Mouse (Mus musculus) myocyte (in vitro differentiated cells): ENCODE measurements around the gene Abhd13. TPM values are rescaled to one million over a fixed set of nuclear protein-coding genes. Genes with fewer than 3 reads are reported as not detected.
A peak's percentile ranks its signal among the peaks of the same experiment; 100 is the strongest.

Experiments used
- H3K27me3 ChIP-seq: one replicate; pipeline ENCODE4 v1.6.1; 2011; ENCODE audit not compliant: control insufficient read depth, insufficient read depth, insufficient read length
- H3K36me3 ChIP-seq: one replicate; pipeline ENCODE4 v1.6.1; 2011; ENCODE audit not compliant: control insufficient read depth, insufficient read depth
- H3K4me2 ChIP-seq: one replicate; pipeline ENCODE4 v1.6.1; 2011; ENCODE audit warnings: low read depth, control low read depth
- H3K4me3 ChIP-seq: one replicate; pipeline ENCODE4 v1.5.1; 2011; ENCODE audit warnings: mild to moderate bottlenecking, control low read depth, moderate library complexity
- H3K79me2 ChIP-seq: one replicate; pipeline ENCODE4 v1.6.1; 2011; ENCODE audit not compliant: control insufficient read depth, insufficient read depth
- H3ac ChIP-seq: one replicate; pipeline ENCODE4 v1.6.1; 2011; ENCODE audit not compliant: control insufficient read depth, insufficient read length
- CEBPB ChIP-seq: IDR thresholded peaks from 2 replicates; pipeline ENCODE4 v1.6.1; 2011; ENCODE audit warnings: mild to moderate bottlenecking, moderate library complexity; ENCODE audit not compliant: poor library complexity, insufficient read depth, severe bottlenecking
- E2F4 ChIP-seq: IDR thresholded peaks from one replicate; pipeline ENCODE4 v1.6.1; 2011; ENCODE audit warnings: mild to moderate bottlenecking, control low read depth, moderate library complexity; ENCODE audit not compliant: insufficient read depth
- MAX ChIP-seq: IDR thresholded peaks from one replicate; pipeline ENCODE4 v1.6.1; 2011; ENCODE audit warnings: low read depth, mild to moderate bottlenecking, control low read depth
- MYOD1 ChIP-seq, 3 experiments: IDR thresholded peaks; one replicate each; pipeline ENCODE4 v1.6.1; 2011; ENCODE audit warnings: control low read depth in 2 of 3, low read depth in 2 of 3, mild to moderate bottlenecking in 2 of 3, moderate library complexity in 1 of 3; ENCODE audit not compliant: insufficient read length in 2 of 3, control insufficient read depth in 1 of 3
- MYOG ChIP-seq, 3 experiments: IDR thresholded peaks; one replicate each; pipeline ENCODE4 v1.6.1; 2011; ENCODE audit warnings: control low read depth in 2 of 3, low read depth in 2 of 3, mild to moderate bottlenecking in 2 of 3; ENCODE audit not compliant: insufficient read length in 2 of 3, control insufficient read depth in 1 of 3, insufficient read depth in 1 of 3
- POLR2A ChIP-seq: IDR thresholded peaks from one replicate; pipeline ENCODE4 v1.6.1; 2011; ENCODE audit warnings: low read depth, mild to moderate bottlenecking, control low read depth, moderate library complexity; ENCODE audit not compliant: insufficient read length
- POLR2AphosphoS2 ChIP-seq: IDR thresholded peaks from one replicate; pipeline ENCODE4 v1.6.1; 2011; ENCODE audit warnings: low read depth, control low read depth; ENCODE audit not compliant: insufficient read length
- REST ChIP-seq: IDR thresholded peaks from one replicate; pipeline ENCODE4 v1.6.1; 2011; ENCODE audit warnings: mild to moderate bottlenecking, control low read depth, moderate library complexity; ENCODE audit not compliant: insufficient read depth, insufficient read length
- SRF ChIP-seq: IDR thresholded peaks from one replicate; pipeline ENCODE4 v1.6.1; 2011; ENCODE audit warnings: low read depth; ENCODE audit not compliant: control insufficient read depth, insufficient read length
- TCF12 ChIP-seq: IDR thresholded peaks from one replicate; pipeline ENCODE4 v1.6.1; 2011; ENCODE audit warnings: mild to moderate bottlenecking, control low read depth; ENCODE audit not compliant: poor library complexity, insufficient read depth, severe bottlenecking
- TCF3 ChIP-seq: IDR thresholded peaks from one replicate; pipeline ENCODE4 v1.6.1; 2011; ENCODE audit warnings: low read depth, control low read depth; ENCODE audit not compliant: insufficient read length
- USF1 ChIP-seq: IDR thresholded peaks from one replicate; pipeline ENCODE4 v1.6.1; 2011; ENCODE audit warnings: low read depth, mild to moderate bottlenecking, control low read depth, moderate library complexity
- polyA plus RNA-seq: library from polyadenylated mRNA; unstranded; fragments of >200 nt; fragmentation: generic; extraction: Trizol; gene quantifications from one replicate; pipeline ENCODE4 v1.2.1, GENCODE M21; 2012; ENCODE audit warnings: missing spikeins

Gene Abhd13
- 6.6 TPM for polyA plus RNA-seq

- TF ChIP-seq TCF12, result no peak
- TF ChIP-seq TCF3, result no peak
- no peak for TF ChIP-seq E2F4
- peak; percentile 23 for TF ChIP-seq SRF
- TF ChIP-seq MAX, result no peak
- peak; percentile 77 for TF ChIP-seq POLR2A
- TF ChIP-seq CEBPB, result no peak
- peak in 1 of 3 experiments; percentile 55 for TF ChIP-seq MYOD1 (IDR thresholded peaks at IDR 0.05; ENCODE audit: control insufficient read depth in 1 of 3, insufficient read length in 2 of 3, low read depth in 2 of 3)
- peak in 1 of 3 experiments; percentile 56 for TF ChIP-seq MYOG (IDR thresholded peaks at IDR 0.05; ENCODE audit: control insufficient read depth in 1 of 3, insufficient read depth in 1 of 3, insufficient read length in 2 of 3, low read depth in 2 of 3)
- TF ChIP-seq POLR2AphosphoS2, result peak; percentile 78
- TF ChIP-seq REST, result no peak
- TF ChIP-seq USF1, result no peak
- H3K4me2 ChIP-seq, result peak within 1 kb of the TSS; percentile 95
- H3K27me3 ChIP-seq, result no peaks in the 10 kb centered on the region
- H3K4me3 ChIP-seq, result peak within 1 kb of the TSS; percentile 56
- peaks cover 8% of the 10 kb centered on the region for H3K36me3 ChIP-seq
- H3K79me2 ChIP-seq, result peaks cover 51% of the 10 kb centered on the region
- peak within 1 kb of the TSS; percentile 84 for H3ac ChIP-seq
Measured at GRCm38 (mm10) chr8:9977573-9978314, at the start of gene Abhd13, which contains the start of gene Lig4. Gene Abhd13 (plus strand): TSS chr8:9977707. Gene Lig4 (minus strand): TSS chr8:9977686.

- Histone ChIP-seq H3K79me2 (no peaks in the 10 kb centered on the region), H3K4me3 (no peak overlapping the region), H3ac (no peak overlapping the region), H3K27me3 (peaks cover 10% of the 10 kb centered on the region), H3K4me2 (no peak overlapping the region), H3K36me3 (no peaks in the 10 kb centered on the region)
- no peak for TF ChIP-seq SRF
- no peak for TF ChIP-seq MYOG (IDR thresholded peaks at IDR 0.05; ENCODE audit: control insufficient read depth in 1 of 3, insufficient read depth in 1 of 3, insufficient read length in 2 of 3, low read depth in 2 of 3)
Measured at GRCm38 (mm10) chr8:9929746-9930445, 47.6 kb upstream of the Abhd13 start.

GRCm38 (mm10) chr8:9932711-9933110 is 44.8 kb upstream of the Abhd13 start:
- Histone ChIP-seq H3K4me3 (no peak overlapping the region), H3K36me3 (no peaks in the 10 kb centered on the region), H3K27me3 (peaks cover 10% of the 10 kb centered on the region), H3K79me2 (no peaks in the 10 kb centered on the region), H3K4me2 (no peak overlapping the region), H3ac (no peak overlapping the region)
- no peak for TF ChIP-seq TCF12
- TF ChIP-seq MYOG (IDR thresholded peaks at IDR 0.05; ENCODE audit: control insufficient read depth in 1 of 3, insufficient read depth in 1 of 3, insufficient read length in 2 of 3, low read depth in 2 of 3), result no peak
- no peak for TF ChIP-seq USF1
- TF ChIP-seq CEBPB, result no peak
- TF ChIP-seq MAX, result no peak
- TF ChIP-seq TCF3, result no peak
- TF ChIP-seq REST, result no peak
- TF ChIP-seq MYOD1 (IDR thresholded peaks at IDR 0.05; ENCODE audit: control insufficient read depth in 1 of 3, insufficient read length in 2 of 3, low read depth in 2 of 3), result no peak
- TF ChIP-seq E2F4, result no peak
- TF ChIP-seq POLR2AphosphoS2, result no peak
- no peak for TF ChIP-seq SRF
- TF ChIP-seq POLR2A, result no peak

GRCm38 (mm10) chr8:9934891-9935565 is 42.5 kb upstream of the Abhd13 start:
- no peak overlapping the region for H3ac ChIP-seq
- H3K4me2 ChIP-seq, result no peak overlapping the region
- no peaks in the 10 kb centered on the region for H3K36me3 ChIP-seq
- TF ChIP-seq MAX, result no peak
- TF ChIP-seq MYOG (IDR thresholded peaks at IDR 0.05; ENCODE audit: control insufficient read depth in 1 of 3, insufficient read depth in 1 of 3, insufficient read length in 2 of 3, low read depth in 2 of 3), result no peak
- TF ChIP-seq E2F4, result no peak
- no peak for TF ChIP-seq USF1
- H3K27me3 ChIP-seq, result peaks cover 8% of the 10 kb centered on the region
- no peaks in the 10 kb centered on the region for H3K79me2 ChIP-seq
- H3K4me3 ChIP-seq, result no peak overlapping the region

GRCm38 (mm10) chr8:9935574-9935973 is 41.9 kb upstream of the Abhd13 start:
- Histone ChIP-seq H3K36me3 (no peaks in the 10 kb centered on the region), H3K4me3 (no peak overlapping the region), H3K79me2 (no peaks in the 10 kb centered on the region), H3ac (no peak overlapping the region), H3K27me3 (peaks cover 5% of the 10 kb centered on the region), H3K4me2 (no peak overlapping the region)
- TF ChIP-seq MAX, result no peak
- no peak for TF ChIP-seq CEBPB
- no peak for TF ChIP-seq E2F4
- TF ChIP-seq POLR2AphosphoS2, result no peak
- TF ChIP-seq MYOG (IDR thresholded peaks at IDR 0.05; ENCODE audit: control insufficient read depth in 1 of 3, insufficient read depth in 1 of 3, insufficient read length in 2 of 3, low read depth in 2 of 3), result no peak
- no peak for TF ChIP-seq USF1
- no peak for TF ChIP-seq SRF
- no peak for TF ChIP-seq MYOD1 (IDR thresholded peaks at IDR 0.05; ENCODE audit: control insufficient read depth in 1 of 3, insufficient read length in 2 of 3, low read depth in 2 of 3)
- no peak for TF ChIP-seq REST
- no peak for TF ChIP-seq TCF3
- TF ChIP-seq POLR2A, result no peak
- no peak for TF ChIP-seq TCF12
